Mouse (Mus musculus): ENCODE measurements around the gene Sh3tc1. TPM values are rescaled to one million over a fixed set of nuclear protein-coding genes. Genes with fewer than 3 reads are reported as not detected.

The Sh3tc1 gene
- polyA plus RNA-seq, 1 experiment: not detected

GRCm38 (mm10) chr5:35713649-35714354 lies 26.0 kb downstream of the Sh3tc1 start:
- TF ChIP-seq GATA1 (IDR thresholded peaks at IDR 0.05; ENCODE audit: low read length): no peak

- TF ChIP-seq GATA1 (IDR thresholded peaks at IDR 0.05; ENCODE audit: low read length): no peak
Measured at GRCm38 (mm10) chr5:35712517-35712916, 27.3 kb downstream of the Sh3tc1 start.

GRCm38 (mm10) chr5:35710931-35711330 lies 28.9 kb downstream of the Sh3tc1 start:
- TF ChIP-seq GATA1 (IDR thresholded peaks at IDR 0.05; ENCODE audit: low read length): no peak

- TF ChIP-seq GATA1 (IDR thresholded peaks at IDR 0.05; ENCODE audit: low read length): no peak
Measured at GRCm38 (mm10) chr5:35710481-35710880, 29.3 kb downstream of the Sh3tc1 start.

- TF ChIP-seq GATA1 (IDR thresholded peaks at IDR 0.05; ENCODE audit: low read length): no peak
Measured at GRCm38 (mm10) chr5:35705411-35705810, 34.4 kb downstream of the Sh3tc1 start.

- TF ChIP-seq GATA1 (IDR thresholded peaks at IDR 0.05; ENCODE audit: low read length): no peak
Measured at GRCm38 (mm10) chr5:35703814-35704213, 36.0 kb downstream of the Sh3tc1 start.

- no peak for TF ChIP-seq GATA1 (IDR thresholded peaks at IDR 0.05; ENCODE audit: low read length)
Measured at GRCm38 (mm10) chr5:35703183-35703582, 36.6 kb downstream of the Sh3tc1 start.

GRCm38 (mm10) chr5:35702582-35703140 lies 37.1 kb downstream of the Sh3tc1 start:
- no peak for TF ChIP-seq GATA1 (IDR thresholded peaks at IDR 0.05; ENCODE audit: low read length)

GRCm38 (mm10) chr5:35701042-35701441 lies 38.7 kb downstream of the Sh3tc1 start:
- TF ChIP-seq GATA1 (IDR thresholded peaks at IDR 0.05; ENCODE audit: low read length): no peak

- no peak for TF ChIP-seq GATA1 (IDR thresholded peaks at IDR 0.05; ENCODE audit: low read length)
Measured at GRCm38 (mm10) chr5:35695815-35696214, 44.0 kb downstream of the Sh3tc1 start.

GRCm38 (mm10) chr5:35693638-35694037 lies 46.1 kb downstream of the Sh3tc1 start:
- no peak for TF ChIP-seq GATA1 (IDR thresholded peaks at IDR 0.05; ENCODE audit: low read length)

GRCm38 (mm10) chr5:35691246-35691645 lies 48.5 kb downstream of the Sh3tc1 start:
- TF ChIP-seq GATA1 (IDR thresholded peaks at IDR 0.05; ENCODE audit: low read length): no peak

- TF ChIP-seq GATA1 (IDR thresholded peaks at IDR 0.05; ENCODE audit: low read length): no peak
Measured at GRCm38 (mm10) chr5:35690485-35691165, 49.2 kb downstream of the Sh3tc1 start.

- no peak for TF ChIP-seq GATA1 (IDR thresholded peaks at IDR 0.05; ENCODE audit: low read length)
Measured at GRCm38 (mm10) chr5:35689374-35689773, 50.4 kb downstream of the Sh3tc1 start.

GRCm38 (mm10) chr5:35688851-35689250 lies 50.9 kb downstream of the Sh3tc1 start:
- TF ChIP-seq GATA1 (IDR thresholded peaks at IDR 0.05; ENCODE audit: low read length): no peak

- no peak for TF ChIP-seq GATA1 (IDR thresholded peaks at IDR 0.05; ENCODE audit: low read length)
Measured at GRCm38 (mm10) chr5:35687098-35687497, 52.7 kb downstream of the Sh3tc1 start.

- no peak for TF ChIP-seq GATA1 (IDR thresholded peaks at IDR 0.05; ENCODE audit: low read length)
Measured at GRCm38 (mm10) chr5:35686336-35686735, 53.5 kb downstream of the Sh3tc1 start.
